Mouse (Mus musculus): ENCODE results near the gene Cav2. TPM values are rescaled to one million over a fixed set of nuclear protein-coding genes. Genes with fewer than 3 reads are reported as not detected.

Cav2 gene
- total RNA-seq (2014; rRNA removed) (21.1 and 23.5 TPM in 2 replicates), polyA plus RNA-seq (2015; fragmentation: Nextera tagmentation; extraction: Ambion mirVana) (23.2 and 25.1 TPM in 2 replicates)

- H3K9me3 ChIP-seq (ENCODE audit: low read length), result no peaks in the 10 kb centered on the region
- no peak for TF ChIP-seq CTCF (IDR thresholded peaks at IDR 0.05; ENCODE audit: low read depth)
- under 1% methylated on average over 40 of the region's 40 CpGs for WGBS
- peak within 1 kb of the TSS; percentile 60 for H3K9ac ChIP-seq (replicated peaks; ENCODE audit: low read length)
- H3K4me2 ChIP-seq (ENCODE audit: low read depth, low read length), result peak within 1 kb of the TSS; percentile 91
- peak; percentile 90 for ATAC-seq
- DNase-seq (ENCODE audit: low spot score), result peak; percentile 53
- peak within 1 kb of the TSS; percentile 63 for H3K4me3 ChIP-seq (ENCODE audit: low read length)
- H3K36me3 ChIP-seq (ENCODE audit: insufficient read depth, low read length), result no peaks in the 10 kb centered on the region
- H3K27me3 ChIP-seq (ENCODE audit: insufficient read depth, low read length), result no peaks in the 10 kb centered on the region
- H3K27ac ChIP-seq, result peak within 1 kb of the TSS; percentile 54; the same call in 1 of the 2 replicates
- H3K4me1 ChIP-seq (ENCODE audit: insufficient read depth, low read length), result no peaks in the 10 kb centered on the region
Measured at GRCm38 (mm10) chr6:17280939-17281756, at the start of gene Cav2. TSS of gene Cav2 (plus strand) at chr6:17281185.

GRCm38 (mm10) chr6:17239693-17240092 is 41.3 kb upstream of the Cav2 start:
- H3K4me2 ChIP-seq (ENCODE audit: low read depth, low read length), result no peak overlapping the region
- H3K9me3 ChIP-seq (ENCODE audit: low read length), result no peaks in the 10 kb centered on the region
- no peak for DNase-seq (ENCODE audit: low spot score)
- H3K4me3 ChIP-seq (ENCODE audit: low read length), result no peak overlapping the region
- ATAC-seq, result no peak
- H3K36me3 ChIP-seq (ENCODE audit: insufficient read depth, low read length), result no peaks in the 10 kb centered on the region
- 97% methylated on average over 1 of the region's 1 CpGs for WGBS
- H3K4me1 ChIP-seq (ENCODE audit: insufficient read depth, low read length), result no peaks in the 10 kb centered on the region
- no peak for TF ChIP-seq CTCF (IDR thresholded peaks at IDR 0.05; ENCODE audit: low read depth)
- H3K27me3 ChIP-seq (ENCODE audit: insufficient read depth, low read length), result no peaks in the 10 kb centered on the region
- H3K27ac ChIP-seq, result no peak overlapping the region
- no peak overlapping the region for H3K9ac ChIP-seq (replicated peaks; ENCODE audit: low read length)

- no peak for ATAC-seq
- Histone ChIP-seq H3K9me3 (ENCODE audit: low read length) (no peaks in the 10 kb centered on the region), H3K9ac (replicated peaks; ENCODE audit: low read length) (no peak overlapping the region), H3K36me3 (ENCODE audit: insufficient read depth, low read length) (no peaks in the 10 kb centered on the region), H3K4me1 (ENCODE audit: insufficient read depth, low read length) (no peaks in the 10 kb centered on the region), H3K27me3 (ENCODE audit: insufficient read depth, low read length) (no peaks in the 10 kb centered on the region), H3K27ac (no peak overlapping the region), H3K4me2 (ENCODE audit: low read depth, low read length) (no peak overlapping the region), H3K4me3 (ENCODE audit: low read length) (no peak overlapping the region)
- no peak for TF ChIP-seq CTCF (IDR thresholded peaks at IDR 0.05; ENCODE audit: low read depth)
- DNase-seq (ENCODE audit: low spot score), result no peak
- WGBS, result 100% methylated on average over 1 of the region's 1 CpGs
Measured at GRCm38 (mm10) chr6:17241013-17241412, 40.0 kb upstream of the Cav2 start.

GRCm38 (mm10) chr6:17246959-17247358 is 34.0 kb upstream of the Cav2 start:
- no peak for DNase-seq (ENCODE audit: low spot score)
- Histone ChIP-seq H3K9ac (replicated peaks; ENCODE audit: low read length) (no peak overlapping the region), H3K4me1 (ENCODE audit: insufficient read depth, low read length) (no peaks in the 10 kb centered on the region), H3K4me2 (ENCODE audit: low read depth, low read length) (no peak overlapping the region), H3K36me3 (ENCODE audit: insufficient read depth, low read length) (no peaks in the 10 kb centered on the region), H3K27ac (no peak overlapping the region), H3K4me3 (ENCODE audit: low read length) (no peak overlapping the region), H3K9me3 (ENCODE audit: low read length) (no peaks in the 10 kb centered on the region), H3K27me3 (ENCODE audit: insufficient read depth, low read length) (no peaks in the 10 kb centered on the region)
- no peak for ATAC-seq
- WGBS, result 93% methylated on average over 2 of the region's 2 CpGs
- TF ChIP-seq CTCF (IDR thresholded peaks at IDR 0.05; ENCODE audit: low read depth), result no peak

GRCm38 (mm10) chr6:17247673-17248072 is 33.3 kb upstream of the Cav2 start:
- TF ChIP-seq CTCF (IDR thresholded peaks at IDR 0.05; ENCODE audit: low read depth), result no peak
- Histone ChIP-seq H3K36me3 (ENCODE audit: insufficient read depth, low read length) (no peaks in the 10 kb centered on the region), H3K27ac (no peak overlapping the region), H3K9me3 (ENCODE audit: low read length) (no peaks in the 10 kb centered on the region), H3K4me3 (ENCODE audit: low read length) (no peak overlapping the region), H3K9ac (replicated peaks; ENCODE audit: low read length) (no peak overlapping the region), H3K4me2 (ENCODE audit: low read depth, low read length) (no peak overlapping the region), H3K27me3 (ENCODE audit: insufficient read depth, low read length) (no peaks in the 10 kb centered on the region), H3K4me1 (ENCODE audit: insufficient read depth, low read length) (no peaks in the 10 kb centered on the region)
- no peak for DNase-seq (ENCODE audit: low spot score)
- WGBS, result 81% methylated on average over 3 of the region's 3 CpGs
- no peak for ATAC-seq

- Histone ChIP-seq H3K4me3 (ENCODE audit: low read length) (no peak overlapping the region), H3K36me3 (ENCODE audit: insufficient read depth, low read length) (no peaks in the 10 kb centered on the region), H3K4me2 (ENCODE audit: low read depth, low read length) (no peak overlapping the region), H3K9ac (replicated peaks; ENCODE audit: low read length) (no peak overlapping the region), H3K4me1 (ENCODE audit: insufficient read depth, low read length) (no peaks in the 10 kb centered on the region), H3K27ac (no peak overlapping the region), H3K27me3 (ENCODE audit: insufficient read depth, low read length) (no peaks in the 10 kb centered on the region), H3K9me3 (ENCODE audit: low read length) (no peaks in the 10 kb centered on the region)
- WGBS, result 14% methylated on average over 1 of the region's 1 CpGs
- TF ChIP-seq CTCF (IDR thresholded peaks at IDR 0.05; ENCODE audit: low read depth), result no peak
- ATAC-seq (no peak), DNase-seq (ENCODE audit: low spot score) (no peak)
Measured at GRCm38 (mm10) chr6:17248241-17248640, 32.7 kb upstream of the Cav2 start.

- Histone ChIP-seq H3K27ac (no peak overlapping the region), H3K27me3 (ENCODE audit: insufficient read depth, low read length) (no peaks in the 10 kb centered on the region), H3K9me3 (ENCODE audit: low read length) (no peaks in the 10 kb centered on the region), H3K9ac (replicated peaks; ENCODE audit: low read length) (no peak overlapping the region), H3K4me3 (ENCODE audit: low read length) (no peak overlapping the region), H3K4me1 (ENCODE audit: insufficient read depth, low read length) (no peaks in the 10 kb centered on the region), H3K36me3 (ENCODE audit: insufficient read depth, low read length) (no peaks in the 10 kb centered on the region), H3K4me2 (ENCODE audit: low read depth, low read length) (no peak overlapping the region)
- no peak for TF ChIP-seq CTCF (IDR thresholded peaks at IDR 0.05; ENCODE audit: low read depth)
- DNase-seq (ENCODE audit: low spot score), result no peak
- 59% methylated on average over 1 of the region's 1 CpGs for WGBS
- no peak for ATAC-seq
Measured at GRCm38 (mm10) chr6:17251958-17252357, 29.0 kb upstream of the Cav2 start.
